Mouse (Mus musculus): ENCODE measurements at regions not wholly inside any gene's neighbourhood (a gene's known extent, or its start where the extent isn't known, plus 50 kb on each side); places are given as distances from the start of the nearest gene placed in this dataset.

DNA sequence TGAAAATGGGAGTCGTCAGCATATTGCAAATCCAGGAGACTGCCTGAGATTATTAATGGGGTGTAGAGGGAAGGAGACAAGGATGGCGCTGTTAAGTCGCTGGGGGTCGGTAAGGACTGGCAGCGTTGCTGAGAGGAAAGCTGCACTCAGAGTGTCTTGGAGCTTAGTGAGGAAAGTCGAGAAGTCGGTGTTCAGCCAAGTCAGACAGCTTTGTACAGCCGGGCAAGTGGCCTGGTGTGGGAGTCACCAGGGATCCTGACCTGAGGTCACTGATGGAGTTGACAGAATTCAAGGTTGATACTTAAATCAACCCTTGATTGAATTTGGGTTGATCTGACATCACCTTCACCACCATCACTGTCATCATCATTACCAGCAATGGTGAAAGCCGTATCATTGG, 175.3 kb downstream of the Slc30a10 start:
- TF ChIP-seq CTCF (IDR thresholded peaks at IDR 0.05; ENCODE audit: low read depth), result no peak
- no peak for TF ChIP-seq EP300 (IDR thresholded peaks at IDR 0.05; ENCODE audit: low read depth)
